Comparison of ENCODE assay signal across 15 mouse cellular contexts in the genomic region with DNA sequence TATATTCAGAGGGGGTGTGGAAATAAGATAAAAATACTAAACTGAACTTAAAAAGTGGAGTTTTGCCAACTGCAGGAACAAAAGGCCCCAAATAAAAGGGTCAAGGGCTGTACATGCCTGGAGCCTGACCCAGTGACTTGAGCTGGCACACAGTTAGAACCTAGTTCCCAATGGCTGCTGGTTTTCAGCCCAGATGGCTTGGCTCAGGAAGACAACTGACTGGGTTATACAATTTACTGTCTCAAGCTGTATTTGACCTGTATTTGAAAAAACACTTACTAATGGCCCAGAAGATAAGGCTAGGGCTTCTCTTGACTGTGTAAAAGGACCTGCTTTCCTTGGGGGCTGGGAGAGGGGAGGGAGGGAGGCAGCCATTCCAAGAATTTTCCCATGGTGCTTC. TPM values are rescaled to one million over a fixed set of nuclear protein-coding genes. Genes with fewer than 3 reads are reported as not detected.
DNase-seq lines count a peak whose midpoint lies in the region; ATAC-seq lines count a peak whose summit lies in the region.
"Had no signal": no experiment of that assay in that cellular context is flagged by ENCODE, and none has a peak within 500 bp of the region (broad histone marks: within the 10 kb centered on the region; RNA-seq: fewer than 3 reads in every experiment).

No protein-coding gene starts in this region.

- no peak overlapping the region for H3K4me3 ChIP-seq in heart, embryonic 11.5 days (ENCODE audit: low read depth, low read length)
- no peak overlapping the region for H3K4me3 ChIP-seq in liver, embryonic 12.5 days
- H3K4me3 ChIP-seq: erythroblast, embryonic 14.5 days; hindbrain, embryonic 13.5 days; midbrain, embryonic 15.5 days had no signal

- H3K4me1 ChIP-seq in heart, embryonic 11.5 days (ENCODE audit: control insufficient read depth, insufficient read depth, low read length), result peaks cover 13% of the 10 kb centered on the region
- peaks cover 68% of the 10 kb centered on the region for H3K4me1 ChIP-seq in liver, embryonic 12.5 days

- no peak overlapping the region for H3K4me2 ChIP-seq in heart, embryonic 11.5 days
- 0 out of 2 replicates have a peak overlapping the region, but pooled peaks have one; percentile 10 for H3K4me2 ChIP-seq in liver, embryonic 12.5 days
- H3K4me2 ChIP-seq: hindbrain, embryonic 13.5 days; midbrain, embryonic 15.5 days had no signal

- 0 out of 2 replicates have a peak overlapping the region, but pooled peaks have one; percentile 46 for H3K27ac ChIP-seq in heart, embryonic 11.5 days (ENCODE audit: low read depth, low read length)
- H3K27ac ChIP-seq in liver, embryonic 12.5 days, result peak overlapping the region; percentile 87
- H3K27ac ChIP-seq: hindbrain, embryonic 13.5 days; midbrain, embryonic 15.5 days had no signal

- no peaks in the 10 kb centered on the region for H3K9me3 ChIP-seq in heart, embryonic 11.5 days (replicated peaks; ENCODE audit: control insufficient read depth, low read length)
- no peaks in the 10 kb centered on the region for H3K9me3 ChIP-seq in liver, embryonic 12.5 days (replicated peaks)
- H3K9me3 ChIP-seq: hindbrain, embryonic 13.5 days; midbrain, embryonic 15.5 days had no signal

- intact Hi-C loops in heart, postnatal 25 days (cut with DNase I), result no loop called here

- no peak overlapping the region for H3K9ac ChIP-seq in heart, embryonic 11.5 days (ENCODE audit: low read depth, low read length)
- peak overlapping the region; percentile 47 for H3K9ac ChIP-seq in liver, embryonic 12.5 days
- H3K9ac ChIP-seq: hindbrain, embryonic 13.5 days; midbrain, embryonic 15.5 days had no signal

- no peak for DNase-seq in heart, postnatal 25 days (ENCODE audit: low spot score)
- peak; percentile 10 for DNase-seq in 3T3-L1 (ENCODE audit: low read depth, low spot score)
- peak; percentile 27 for DNase-seq in Muller cell, postnatal 12 days (ENCODE audit: inconsistent ontology term)
- DNase-seq in urinary bladder, postnatal 14 days (ENCODE audit: low spot score), result no peak
- DNase-seq: gastrocnemius, postnatal 10 days had no signal

- no peaks in the 10 kb centered on the region for H3K27me3 ChIP-seq in heart, embryonic 11.5 days (ENCODE audit: control insufficient read depth, insufficient read depth, low read length)
- H3K27me3 ChIP-seq in liver, embryonic 12.5 days (replicated peaks), result no peaks in the 10 kb centered on the region
- H3K27me3 ChIP-seq: hindbrain, embryonic 13.5 days; midbrain, embryonic 15.5 days had no signal

- no peak for ATAC-seq in heart, embryonic 11.5 days (replicated peaks; ENCODE audit: insufficient number of reproducible peaks, low FRiP score, low TSS enrichment)
- no peak for ATAC-seq in liver, embryonic 12.5 days
- ATAC-seq in granulocyte monocyte progenitor cell, adult 5-6 weeks (replicated peaks; ENCODE audit: poor library complexity, severe bottlenecking), result no peak
- ATAC-seq: midbrain, embryonic 15.5 days had no signal

- H3K36me3 ChIP-seq in heart, embryonic 11.5 days (ENCODE audit: control insufficient read depth, insufficient read depth, low read length), result no peaks in the 10 kb centered on the region
- no peaks in the 10 kb centered on the region for H3K36me3 ChIP-seq in liver, embryonic 12.5 days
- H3K36me3 ChIP-seq: hindbrain, embryonic 13.5 days; midbrain, embryonic 15.5 days had no signal

RNA-seq across cellular contexts. Expression of a gene that starts 13.3 kb away (rescaled TPM):
- polyA plus RNA-seq in heart, embryonic 11.5 days (2014; fragmentation: Nextera tagmentation; extraction: Ambion mirVana), result not detected in 2 replicates
- total RNA-seq in heart, postnatal 25 days (2021), result not detected
- not detected in 2 replicates for polyA plus RNA-seq in liver, embryonic 12.5 days (2016; fragmentation: Nextera tagmentation; extraction: Ambion mirVana)
- total RNA-seq in granulocyte monocyte progenitor cell, adult 5-6 weeks (2014; fragmentation: Nextera tagmentation), result not detected in 2 replicates
- total RNA-seq in granulocyte monocyte progenitor cell, adult 5-6 weeks (2017), result not detected in 2 replicates
- total RNA-seq: gastrocnemius, postnatal 10 days; layer of hippocampus, adult 8-10 months had no signal
- polyA plus RNA-seq: cortical plate, adult 2 months; erythroblast, embryonic 14.5 days; hindbrain, embryonic 13.5 days; limb, embryonic 11.5 days; midbrain, embryonic 15.5 days; thymus, postnatal 0 days had no signal

RNA-seq across cellular contexts. Expression of a gene that starts 21.6 kb away (rescaled TPM):
- polyA plus RNA-seq in heart, embryonic 11.5 days (2014; fragmentation: Nextera tagmentation; extraction: Ambion mirVana), result 9.9 and 13.4 TPM in 2 replicates
- total RNA-seq in heart, postnatal 25 days (2021), result 10 to 100 TPM; 15.3 to 17.5 TPM
- polyA plus RNA-seq in liver, embryonic 12.5 days (2016; fragmentation: Nextera tagmentation; extraction: Ambion mirVana), result 26.7 and 27.6 TPM in 2 replicates
- 3.9 and 8.7 TPM in 2 replicates for total RNA-seq in granulocyte monocyte progenitor cell, adult 5-6 weeks (2014; fragmentation: Nextera tagmentation)
- 4.1 and 5.5 TPM in 2 replicates for total RNA-seq in granulocyte monocyte progenitor cell, adult 5-6 weeks (2017)

RNA-seq across cellular contexts. Expression of a gene that starts 58.6 kb away (rescaled TPM):
- polyA plus RNA-seq in heart, embryonic 11.5 days (2014; fragmentation: Nextera tagmentation; extraction: Ambion mirVana), result 11.1 and 13.7 TPM in 2 replicates
- total RNA-seq in heart, postnatal 25 days (2021), result 10 to 100 TPM; 12.2 to 14.2 TPM
- 3.0 and 3.1 TPM in 2 replicates for polyA plus RNA-seq in liver, embryonic 12.5 days (2016; fragmentation: Nextera tagmentation; extraction: Ambion mirVana)
- total RNA-seq in granulocyte monocyte progenitor cell, adult 5-6 weeks (2014; fragmentation: Nextera tagmentation), result 2.7 and 7.9 TPM in 2 replicates
- total RNA-seq in granulocyte monocyte progenitor cell, adult 5-6 weeks (2017), result 4.2 and 5.8 TPM in 2 replicates

Comparison
In these comparisons a context has a peak if more than half of its experiments do, and no peak if none do; other contexts are left out.
1. DNase-seq: peak in 3T3-L1 (single experiment) and Muller cell, postnatal 12 days (single experiment); none in heart, postnatal 25 days (single experiment) and urinary bladder, postnatal 14 days (single experiment).